Mouse (Mus musculus): Measurements from ENCODE around the gene Wwc2. TPM values are rescaled to one million over a fixed set of nuclear protein-coding genes. Genes with fewer than 3 reads are reported as not detected.

Gene Wwc2
- polyA plus RNA-seq, 1 experiment from 2014 or later = 18.5 TPM

DNA sequence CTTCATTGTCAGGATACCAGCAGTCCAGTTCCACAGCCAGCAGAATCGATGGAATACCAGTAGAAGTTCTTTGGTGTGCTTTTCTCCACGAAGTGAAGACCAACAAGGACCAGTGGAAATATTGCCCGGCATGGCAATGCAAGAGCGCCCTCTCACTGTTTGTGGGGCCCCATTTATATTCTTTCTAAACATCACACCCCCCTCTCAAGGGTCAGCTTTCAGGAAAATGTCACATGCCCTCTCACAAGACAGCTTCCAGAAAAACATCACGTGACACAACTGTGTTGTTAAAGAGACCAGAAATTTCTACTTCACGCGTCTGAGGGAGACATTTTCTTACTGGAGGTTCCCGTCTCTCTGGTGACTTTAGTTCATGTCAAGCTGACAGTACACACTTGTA lies 10.8 kb downstream of the Wwc2 start:
- H3K36me3 ChIP-seq (ENCODE audit: control insufficient read depth, insufficient read depth, low read length) = no peaks in the 10 kb centered on the region; the same call in 1 of the 2 replicates
- H3K4me3 ChIP-seq (ENCODE audit: low read length) = no peak overlapping the region
- no peaks in the 10 kb centered on the region for H3K27me3 ChIP-seq (ENCODE audit: control insufficient read depth, insufficient read depth, low read length)
- H3K4me1 ChIP-seq (ENCODE audit: control insufficient read depth, insufficient read depth, low read length) = peaks cover 2% of the 10 kb centered on the region; the same call in 1 of the 2 replicates
- H3K9me3 ChIP-seq (ENCODE audit: control insufficient read depth, low read length) = no peaks in the 10 kb centered on the region
- no peak overlapping the region for H3K27ac ChIP-seq (ENCODE audit: low read depth, low read length)
- H3K9ac ChIP-seq (ENCODE audit: low read depth, low read length) = no peak overlapping the region
- 87% methylated on average over 8 of the region's 8 CpGs for WGBS
- no peak for ATAC-seq (ENCODE audit: low FRiP score, low TSS enrichment)
- H3K4me2 ChIP-seq (replicated peaks; ENCODE audit: low read depth, low read length) = no peak overlapping the region

DNA sequence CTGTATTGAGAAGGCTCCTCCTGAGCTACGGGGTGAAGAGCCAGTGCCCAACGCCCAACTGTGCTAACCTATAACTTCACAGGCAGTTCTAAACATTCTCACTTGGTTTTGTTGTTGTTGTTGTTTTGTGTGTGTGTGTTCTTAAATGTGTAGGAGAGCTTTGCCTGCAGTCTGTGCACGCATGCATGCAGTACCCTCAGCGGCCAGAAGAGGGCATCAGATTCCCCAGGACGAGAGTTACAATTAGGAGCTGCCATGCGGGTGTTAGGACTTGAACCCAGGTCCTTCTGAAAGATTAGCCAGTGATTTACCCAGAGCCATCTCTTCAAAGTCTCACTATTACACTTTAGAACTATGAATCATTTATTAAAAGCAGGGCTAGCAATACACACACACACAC lies 12.0 kb downstream of the Wwc2 start:
- 87% methylated on average over 6 of the region's 6 CpGs for WGBS

DNA sequence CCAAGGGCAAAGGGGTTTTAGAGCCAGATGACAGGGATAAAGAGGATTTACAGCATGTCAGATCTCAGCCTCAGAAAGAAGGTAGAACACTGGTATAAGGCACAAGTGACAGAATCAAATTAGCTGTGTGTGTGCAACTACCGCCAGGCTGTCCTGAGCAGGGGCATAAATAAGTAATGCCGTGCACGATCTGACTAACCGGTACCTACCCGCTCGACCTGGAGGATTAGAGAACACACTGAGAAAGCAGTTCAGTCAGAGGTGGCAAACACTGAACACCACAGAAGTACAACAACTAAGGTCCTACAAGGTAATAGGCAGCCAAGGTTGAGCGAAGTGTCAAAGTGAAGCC lies 15.8 kb downstream of the Wwc2 start:
- 43% methylated on average over 7 of the region's 7 CpGs for WGBS
- Histone ChIP-seq H3K27me3 (ENCODE audit: control insufficient read depth, insufficient read depth, low read length) (no peaks in the 10 kb centered on the region), H3K27ac (ENCODE audit: low read depth, low read length) (peak overlapping the region; percentile 14), H3K9ac (ENCODE audit: low read depth, low read length) (no peak overlapping the region), H3K36me3 (ENCODE audit: control insufficient read depth, insufficient read depth, low read length) (no peaks in the 10 kb centered on the region), H3K4me2 (replicated peaks; ENCODE audit: low read depth, low read length) (peak overlapping the region; percentile 22), H3K4me3 (ENCODE audit: low read length) (peak overlapping the region; percentile 24; the same call in 1 of the 2 replicates), H3K9me3 (ENCODE audit: control insufficient read depth, low read length) (no peaks in the 10 kb centered on the region), H3K4me1 (ENCODE audit: control insufficient read depth, insufficient read depth, low read length) (peaks cover 15% of the 10 kb centered on the region)
- ATAC-seq (ENCODE audit: low FRiP score, low TSS enrichment) = peak; percentile 45

More for the DNA sequence above, 12.0 kb downstream of the Wwc2 start:
- no peak overlapping the region for H3K4me3 ChIP-seq (ENCODE audit: low read length)
- no peaks in the 10 kb centered on the region; the same call in 1 of the 2 replicates for H3K36me3 ChIP-seq (ENCODE audit: control insufficient read depth, insufficient read depth, low read length)
- no peaks in the 10 kb centered on the region for H3K9me3 ChIP-seq (ENCODE audit: control insufficient read depth, low read length)
- no peak overlapping the region for H3K4me2 ChIP-seq (replicated peaks; ENCODE audit: low read depth, low read length)
- H3K27me3 ChIP-seq (ENCODE audit: control insufficient read depth, insufficient read depth, low read length) = no peaks in the 10 kb centered on the region
- H3K9ac ChIP-seq (ENCODE audit: low read depth, low read length) = no peak overlapping the region
- H3K4me1 ChIP-seq (ENCODE audit: control insufficient read depth, insufficient read depth, low read length) = peaks cover 11% of the 10 kb centered on the region; the same call in 1 of the 2 replicates
- no peak overlapping the region for H3K27ac ChIP-seq (ENCODE audit: low read depth, low read length)
- no peak for ATAC-seq (ENCODE audit: low FRiP score, low TSS enrichment)

DNA sequence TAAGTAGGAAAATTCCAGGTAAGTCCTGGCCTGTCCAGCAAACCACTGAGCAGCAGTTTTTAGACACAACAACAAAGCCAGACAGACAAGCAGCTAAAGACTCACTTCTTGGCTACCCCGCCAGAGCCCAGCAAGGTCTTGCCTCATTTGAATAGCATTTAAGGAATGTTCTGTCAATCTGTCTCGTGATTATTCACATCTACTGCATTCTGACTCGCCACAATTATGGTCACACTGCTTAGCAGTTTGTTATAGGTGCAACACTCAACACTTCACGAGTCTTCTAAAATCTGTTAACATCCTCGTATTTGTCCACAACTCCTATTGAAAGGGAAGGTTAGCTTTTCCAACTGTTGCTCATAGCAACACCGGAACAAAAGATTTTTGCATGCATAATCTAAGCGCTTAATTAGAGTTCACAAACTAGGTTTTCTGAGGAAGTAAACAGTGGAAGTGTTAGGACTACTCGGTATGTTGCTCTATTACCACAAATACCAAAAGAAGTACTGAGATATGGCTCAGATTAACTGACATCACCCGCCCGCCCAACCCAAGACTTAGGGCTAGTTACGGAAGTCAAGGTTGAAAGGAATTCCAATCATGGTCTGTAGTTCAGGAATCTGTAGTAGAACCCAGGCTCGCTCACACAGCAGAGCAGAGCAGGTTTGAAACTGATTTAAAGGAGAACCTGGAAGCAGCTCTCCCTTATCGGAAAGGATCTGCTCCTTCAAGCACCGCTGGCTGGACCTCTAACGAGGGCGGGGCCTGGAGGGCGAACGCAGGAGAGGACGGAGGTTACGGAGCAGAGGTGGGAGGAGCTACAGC lies 16.4 kb downstream of the Wwc2 start:
- Histone ChIP-seq H3K9ac (ENCODE audit: low read depth, low read length) (no peak overlapping the region), H3K9me3 (ENCODE audit: control insufficient read depth, low read length) (no peaks in the 10 kb centered on the region), H3K36me3 (ENCODE audit: control insufficient read depth, insufficient read depth, low read length) (no peaks in the 10 kb centered on the region), H3K4me3 (ENCODE audit: low read length) (peak overlapping the region; percentile 24; the same call in 1 of the 2 replicates), H3K27ac (ENCODE audit: low read depth, low read length) (peak overlapping the region; percentile 59), H3K4me1 (ENCODE audit: control insufficient read depth, insufficient read depth, low read length) (peaks cover 19% of the 10 kb centered on the region), H3K4me2 (replicated peaks; ENCODE audit: low read depth, low read length) (peak overlapping the region; percentile 22), H3K27me3 (ENCODE audit: control insufficient read depth, insufficient read depth, low read length) (no peaks in the 10 kb centered on the region)
- 26% methylated on average over 20 of the region's 20 CpGs for WGBS
- peak; percentile 62 for ATAC-seq (ENCODE audit: low FRiP score, low TSS enrichment)

DNA sequence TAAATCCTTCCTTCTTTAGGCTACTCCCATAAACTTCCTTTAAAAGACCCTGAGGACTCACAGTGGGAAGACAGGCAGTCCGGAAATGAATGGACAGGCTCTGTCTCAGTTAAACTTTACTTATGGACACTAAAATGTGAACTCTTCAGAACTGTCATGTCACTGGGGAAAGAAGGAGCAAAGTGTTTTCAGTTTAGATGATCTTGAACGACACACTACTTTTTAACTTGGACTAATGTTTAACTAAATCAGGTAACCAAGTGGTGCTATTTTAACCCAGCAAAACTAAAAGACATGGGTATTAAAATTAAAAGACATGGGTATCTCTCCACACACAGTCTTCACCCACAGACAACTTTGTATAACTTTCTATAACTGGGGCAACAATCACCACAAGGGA lies 19.6 kb downstream of the Wwc2 start:
- WGBS = 37% methylated on average over 2 of the region's 2 CpGs
- Histone ChIP-seq H3K27me3 (ENCODE audit: control insufficient read depth, insufficient read depth, low read length) (no peaks in the 10 kb centered on the region), H3K4me2 (replicated peaks; ENCODE audit: low read depth, low read length) (peak overlapping the region; percentile 13; the same call in 1 of the 2 replicates), H3K36me3 (ENCODE audit: control insufficient read depth, insufficient read depth, low read length) (no peaks in the 10 kb centered on the region), H3K9ac (ENCODE audit: low read depth, low read length) (no peak overlapping the region), H3K9me3 (ENCODE audit: control insufficient read depth, low read length) (no peaks in the 10 kb centered on the region), H3K4me3 (ENCODE audit: low read length) (no peak overlapping the region), H3K4me1 (ENCODE audit: control insufficient read depth, insufficient read depth, low read length) (peaks cover 29% of the 10 kb centered on the region), H3K27ac (ENCODE audit: low read depth, low read length) (peak overlapping the region; percentile 79; the same call in 1 of the 2 replicates)
- no peak; the same call in 1 of the 2 replicates for ATAC-seq (ENCODE audit: low FRiP score, low TSS enrichment)

DNA sequence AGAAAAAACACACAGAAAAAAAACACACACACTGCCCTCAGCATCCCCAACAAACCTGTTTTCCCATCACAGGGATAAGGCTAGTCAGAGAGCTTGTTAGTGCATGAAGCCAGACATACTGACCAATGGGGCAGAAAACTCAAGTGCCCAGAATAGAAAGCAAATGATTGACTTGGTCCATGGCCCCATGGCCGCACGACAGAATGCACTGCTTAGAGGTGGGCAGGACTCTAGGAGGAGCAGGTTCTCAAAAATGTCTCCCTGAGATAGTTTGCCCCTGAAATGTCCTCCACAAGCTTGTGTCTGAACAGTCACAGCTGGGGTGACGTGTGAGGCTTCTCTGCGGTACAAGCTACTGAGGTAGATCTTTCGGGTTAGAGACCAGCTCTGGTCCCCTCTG lies 20.1 kb downstream of the Wwc2 start:
- Histone ChIP-seq H3K36me3 (ENCODE audit: control insufficient read depth, insufficient read depth, low read length) (no peaks in the 10 kb centered on the region), H3K27ac (ENCODE audit: low read depth, low read length) (peak overlapping the region; percentile 79; the same call in 1 of the 2 replicates), H3K4me1 (ENCODE audit: control insufficient read depth, insufficient read depth, low read length) (peaks cover 29% of the 10 kb centered on the region), H3K4me3 (ENCODE audit: low read length) (no peak overlapping the region), H3K9me3 (ENCODE audit: control insufficient read depth, low read length) (no peaks in the 10 kb centered on the region), H3K27me3 (ENCODE audit: control insufficient read depth, insufficient read depth, low read length) (no peaks in the 10 kb centered on the region), H3K9ac (ENCODE audit: low read depth, low read length) (no peak overlapping the region), H3K4me2 (replicated peaks; ENCODE audit: low read depth, low read length) (peak overlapping the region; percentile 13; the same call in 1 of the 2 replicates)
- ATAC-seq (ENCODE audit: low FRiP score, low TSS enrichment) = peak; percentile 66
- WGBS = 45% methylated on average over 5 of the region's 5 CpGs

DNA sequence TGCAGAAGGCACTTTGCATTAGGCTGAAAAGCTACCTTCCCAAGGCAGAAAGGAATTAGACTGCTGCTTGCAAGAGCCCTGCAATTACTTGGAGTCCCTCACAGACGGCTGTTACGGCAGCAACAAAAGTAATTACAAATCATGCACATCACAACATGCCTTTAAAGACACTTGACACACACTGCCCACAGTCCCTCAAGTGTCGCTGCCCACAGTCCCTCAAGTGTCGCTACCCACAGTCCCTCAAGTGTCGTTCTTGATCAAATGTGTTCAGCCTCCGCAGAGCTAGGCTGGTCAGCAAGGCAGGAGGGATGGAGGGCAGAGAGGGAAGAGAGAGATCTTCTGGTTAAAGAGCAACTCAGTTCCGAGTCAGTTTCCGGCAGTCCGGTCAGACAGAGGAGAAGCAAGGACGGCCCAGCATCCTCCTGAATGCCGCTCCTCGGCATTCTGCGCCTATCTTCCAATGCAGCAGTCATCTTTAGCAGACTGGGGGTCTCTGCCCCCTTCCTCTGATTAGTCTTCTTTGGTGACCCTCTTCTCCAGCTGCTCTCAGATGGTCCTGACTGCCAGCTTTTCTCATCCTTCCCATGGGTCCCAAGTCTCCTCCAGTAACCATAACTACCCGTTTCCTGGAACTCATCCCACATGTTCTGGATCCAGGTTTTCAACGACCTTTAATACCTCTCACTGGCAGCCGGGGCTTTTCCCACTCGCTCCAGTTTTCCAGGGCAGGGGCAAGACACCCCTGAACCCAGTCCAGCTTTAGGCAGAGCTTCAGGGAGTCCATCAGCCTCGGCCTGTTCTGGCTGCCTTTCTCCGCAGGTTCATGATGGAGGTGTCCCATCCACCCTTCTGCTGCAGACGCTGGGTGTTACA lies 23.4 kb downstream of the Wwc2 start:
- ATAC-seq (ENCODE audit: low FRiP score, low TSS enrichment) = no peak
- 47% methylated on average over 20 of the region's 20 CpGs for WGBS
- Histone ChIP-seq H3K36me3 (ENCODE audit: control insufficient read depth, insufficient read depth, low read length) (0 out of 2 replicates have a peak, but pooled peaks cover 3% of the 10 kb centered on the region), H3K27me3 (ENCODE audit: control insufficient read depth, insufficient read depth, low read length) (no peaks in the 10 kb centered on the region), H3K9ac (ENCODE audit: low read depth, low read length) (no peak overlapping the region), H3K9me3 (ENCODE audit: control insufficient read depth, low read length) (no peaks in the 10 kb centered on the region), H3K4me2 (replicated peaks; ENCODE audit: low read depth, low read length) (no peak overlapping the region), H3K27ac (ENCODE audit: low read depth, low read length) (peak overlapping the region; percentile 51; the same call in 1 of the 2 replicates), H3K4me1 (ENCODE audit: control insufficient read depth, insufficient read depth, low read length) (peaks cover 21% of the 10 kb centered on the region), H3K4me3 (ENCODE audit: low read length) (no peak overlapping the region)

DNA sequence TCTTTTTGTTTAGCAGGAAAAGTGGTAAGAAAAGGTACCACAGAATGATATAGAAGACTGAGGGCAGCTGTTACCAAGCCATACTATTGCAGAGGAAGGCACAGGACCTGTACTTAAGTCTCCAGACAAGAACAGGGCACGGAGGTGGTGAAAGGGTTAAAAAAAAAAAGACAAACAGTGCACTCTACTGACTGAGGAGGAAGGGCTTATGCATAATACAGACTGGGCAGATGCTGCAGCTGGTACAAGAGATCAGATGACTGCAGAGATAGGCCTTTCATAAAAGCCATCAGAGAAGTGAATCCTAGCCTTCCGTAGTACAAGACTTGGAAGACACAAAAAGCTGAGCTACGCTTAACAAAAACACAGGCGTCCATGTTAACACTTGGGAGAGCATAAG lies 28.2 kb downstream of the Wwc2 start:
- H3K4me1 ChIP-seq (ENCODE audit: control insufficient read depth, insufficient read depth, low read length) = peaks cover 16% of the 10 kb centered on the region
- no peak for ATAC-seq (ENCODE audit: low FRiP score, low TSS enrichment)
- no peaks in the 10 kb centered on the region for H3K27me3 ChIP-seq (ENCODE audit: control insufficient read depth, insufficient read depth, low read length)
- no peak overlapping the region for H3K4me2 ChIP-seq (replicated peaks; ENCODE audit: low read depth, low read length)
- 67% methylated on average over 4 of the region's 4 CpGs for WGBS
- no peak overlapping the region for H3K4me3 ChIP-seq (ENCODE audit: low read length)
- H3K9ac ChIP-seq (ENCODE audit: low read depth, low read length) = no peak overlapping the region
- H3K9me3 ChIP-seq (ENCODE audit: control insufficient read depth, low read length) = no peaks in the 10 kb centered on the region
- H3K27ac ChIP-seq (ENCODE audit: low read depth, low read length) = no peak overlapping the region
- 0 out of 2 replicates have a peak, but pooled peaks cover 3% of the 10 kb centered on the region for H3K36me3 ChIP-seq (ENCODE audit: control insufficient read depth, insufficient read depth, low read length)
